Mouse (Mus musculus): Measurements from ENCODE around the gene Terb1.

Terb1 gene

DNA sequence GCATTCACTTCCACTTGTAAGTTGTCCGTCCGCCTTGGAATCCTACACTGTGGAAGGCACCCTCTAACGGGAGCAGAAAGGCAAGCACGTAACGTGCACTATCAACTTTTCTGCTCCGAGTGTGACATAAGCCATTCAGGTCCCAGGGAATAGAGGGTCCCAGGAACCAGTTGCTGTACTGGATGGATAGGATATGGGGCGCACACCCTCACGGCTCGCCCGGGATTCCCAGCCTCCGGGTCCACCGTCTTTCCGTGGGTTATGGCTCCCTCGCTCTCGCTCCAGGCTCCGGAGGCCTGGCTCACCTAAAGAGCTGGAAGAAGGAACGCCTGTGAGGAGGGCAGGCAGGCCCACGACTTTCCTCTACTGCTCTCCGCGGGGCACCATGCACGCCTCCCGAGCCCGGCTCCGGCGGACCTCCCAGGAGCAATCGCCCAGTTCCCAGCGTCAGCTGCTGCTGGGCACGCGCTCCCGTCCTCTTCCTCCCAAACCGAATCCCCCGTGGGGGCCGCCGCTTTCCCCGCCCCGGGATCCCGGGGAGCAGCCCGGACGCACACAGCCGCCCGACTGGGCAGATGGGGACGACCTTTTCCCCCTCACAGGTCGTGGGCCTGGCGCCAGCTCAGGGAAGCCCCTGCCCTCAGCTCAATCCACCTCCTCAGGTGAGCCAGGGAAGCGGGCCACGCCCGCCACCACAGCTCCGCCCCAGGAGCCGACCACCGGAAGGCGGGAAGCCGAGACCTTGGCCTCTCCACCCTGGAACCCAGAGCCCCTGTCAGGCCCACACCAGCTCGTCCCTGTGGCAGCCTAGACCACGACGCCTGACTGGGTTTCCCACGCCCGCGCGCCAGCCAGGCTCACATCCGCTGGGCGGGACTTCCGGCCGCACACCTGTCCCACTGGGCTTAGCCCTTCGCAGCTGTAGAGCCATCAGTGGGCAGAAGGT lies at the start of gene Terb1:
Terb1 (minus strand) TSS at position 850 of the 946 bp plus-strand sequence.
- ChIA-PET POLR2A (interaction anchor here in 2 of 4 experiments (0.6 to 1.4 kb wide), 5 partner anchors 9 to 1121 kb away, joined by 3 to 6 read pairs (median 4); partner anchors contain the start of gene Dync1li2 (in 1 of the 2)), CTCF (interaction anchor here in 3 of 4 experiments (0.5 to 0.9 kb wide), 5 partner anchors 55 to 1007 kb away, joined by 3 to 10 read pairs (median 4); partner anchors contain the start of gene Rrad (in 1 of the 3))

DNA sequence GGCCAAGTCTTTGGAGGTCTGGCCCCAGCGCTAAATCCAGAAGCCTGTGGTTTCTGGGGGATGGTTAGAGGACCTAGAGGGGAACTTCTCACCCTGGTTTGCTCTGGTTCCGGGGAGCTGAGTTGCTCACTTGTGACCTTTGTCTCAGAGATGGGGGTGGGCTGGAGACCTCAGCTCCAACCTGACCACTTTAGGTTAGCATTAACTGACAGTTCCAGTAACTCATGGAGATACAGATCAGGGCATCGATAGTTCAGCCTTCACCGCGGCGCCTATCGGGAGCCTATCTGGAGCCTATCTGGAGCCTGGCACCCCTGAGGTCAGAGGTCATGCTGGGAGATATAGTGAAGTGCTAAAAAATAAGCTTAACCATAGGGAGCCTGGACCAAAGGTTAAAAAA lies 47.5 kb upstream of the Terb1 start:
- POLR2A ChIA-PET: interaction anchor here in 2 of 4 experiments (0.6 to 0.8 kb wide), 3 partner anchors 50 to 196 kb away, joined by 3 read pairs; no protein-coding TSS in a partner anchor
- CTCF ChIA-PET: interaction anchor here in 3 of 4 experiments (0.7 to 1.3 kb wide), 5 partner anchors 10 to 530 kb away, joined by 3 to 6 read pairs (median 3); no protein-coding TSS in a partner anchor

DNA sequence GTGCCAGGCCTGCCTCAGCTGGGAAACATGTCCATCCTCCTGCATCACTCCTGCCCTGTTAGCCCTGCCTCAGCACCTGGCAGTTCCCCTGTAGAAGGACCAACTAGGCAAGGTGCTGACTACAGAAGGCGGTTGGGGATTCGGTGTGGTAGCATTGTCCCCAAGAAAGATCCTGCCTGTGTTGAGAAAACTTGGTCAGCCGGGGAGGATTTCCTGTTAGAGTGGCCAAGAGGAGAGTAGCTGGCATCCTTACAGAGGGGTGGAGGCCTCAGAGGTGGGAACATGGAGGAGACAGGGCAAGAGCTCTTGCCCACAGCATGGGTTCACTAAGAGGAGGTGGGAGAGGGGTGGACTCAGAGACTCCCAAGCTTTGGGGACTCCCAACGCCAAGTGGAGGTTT lies 45.5 kb upstream of the Terb1 start:
- CTCF ChIA-PET: no interaction called here
- POLR2A ChIA-PET: interaction anchor here in 1 of 4 experiments (0.6 kb wide), 1 partner anchor 34 kb away, joined by 3 read pairs; no protein-coding TSS in a partner anchor

DNA sequence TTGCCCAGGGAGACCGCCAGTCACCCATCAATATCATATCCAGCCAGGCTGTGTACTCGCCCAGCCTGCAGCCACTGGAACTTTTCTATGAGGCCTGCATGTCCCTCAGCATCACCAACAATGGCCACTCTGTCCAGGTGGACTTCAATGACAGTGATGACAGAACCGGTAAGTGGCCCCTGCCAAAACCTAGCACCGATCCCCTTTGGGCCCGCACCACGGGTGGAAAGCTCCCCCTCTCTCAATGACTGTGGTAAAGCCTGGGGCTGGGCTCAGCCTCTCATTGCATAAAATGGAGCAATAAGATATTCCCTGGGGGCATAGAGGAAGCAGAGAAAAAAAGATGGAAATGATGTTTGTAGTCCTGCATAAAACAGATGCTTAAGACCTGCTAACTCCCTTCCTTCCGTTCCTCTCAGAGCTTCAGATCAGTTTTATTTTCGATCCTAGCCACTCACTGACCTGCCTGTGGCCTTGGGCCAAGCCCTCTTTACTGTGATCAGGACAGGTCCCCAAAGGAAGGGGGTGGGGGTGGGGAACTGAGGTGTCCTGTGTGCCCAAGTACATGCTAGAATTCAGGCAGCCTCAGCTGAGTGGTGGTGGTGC lies 33.8 kb upstream of the Terb1 start:
- POLR2A ChIA-PET: interaction anchor here in 1 of 4 experiments (1.2 kb wide), 1 partner anchor 8 kb away, joined by 3 read pairs; no protein-coding TSS in a partner anchor
- CTCF ChIA-PET: interaction anchor here in 2 of 4 experiments (0.6 to 1.3 kb wide), 3 partner anchors 9 to 398 kb away, joined by 3 to 7 read pairs (median 4); partner anchors contain the start of genes Car7 (in 1 of the 2) and Nae1 (in 1 of the 2)

DNA sequence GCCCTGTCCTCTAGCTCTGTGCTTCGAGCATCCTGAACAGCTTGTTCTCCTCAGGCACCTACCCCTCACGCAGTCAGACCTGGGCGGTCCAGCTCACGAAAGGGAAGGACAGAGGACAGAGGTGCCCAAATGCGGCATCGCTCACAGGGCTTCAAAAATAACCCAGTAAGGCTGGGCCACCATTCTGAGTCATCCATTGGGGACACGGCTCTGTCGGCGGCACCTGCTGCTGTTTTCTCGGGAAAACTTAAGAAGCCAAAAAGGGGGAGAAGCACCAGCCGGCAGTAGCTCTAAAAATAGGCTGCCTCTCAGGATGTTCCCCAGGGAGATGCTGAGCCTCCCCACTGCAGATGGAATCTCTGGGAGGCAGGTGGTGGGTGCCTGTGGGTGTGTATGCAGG lies 32.5 kb upstream of the Terb1 start:
- ChIA-PET POLR2A (interaction anchor here in 1 of 4 experiments (1.0 kb wide), 1 partner anchor 11 kb away, joined by 3 read pairs; no protein-coding TSS in a partner anchor), CTCF (interaction anchor here in 3 of 4 experiments (0.6 to 1.5 kb wide), 4 partner anchors 27 to 99 kb away, joined by 3 to 8 read pairs (median 5); partner anchors contain the start of gene Dync1li2 (in 1 of the 3))

DNA sequence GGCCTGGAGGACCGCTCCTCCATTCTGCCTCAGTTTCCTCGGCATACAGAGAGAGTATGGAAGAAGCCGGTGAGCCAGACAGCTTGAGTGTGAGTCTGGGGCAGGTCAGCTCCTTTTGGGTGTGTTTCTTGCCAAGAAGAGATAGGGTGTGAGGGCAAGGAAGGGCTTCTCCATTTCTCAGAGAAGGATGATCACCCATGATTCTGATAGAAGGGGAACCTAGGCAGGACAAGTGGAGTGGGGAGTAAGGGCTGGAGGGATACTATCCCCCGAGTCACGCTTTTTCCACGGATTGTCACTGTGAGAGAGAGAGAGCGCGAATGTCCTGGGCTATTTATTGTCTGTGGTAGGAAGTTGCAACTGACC lies 31.8 kb upstream of the Terb1 start:
- ChIA-PET CTCF (interaction anchor here in 3 of 4 experiments (0.6 to 1.5 kb wide), 3 partner anchors 23 to 61 kb away, joined by 3 to 6 read pairs (median 6); no protein-coding TSS in a partner anchor), POLR2A (interaction anchor here in 1 of 4 experiments (0.6 to 0.9 kb wide), 2 partner anchors 90 to 148 kb away, joined by 3 to 4 read pairs; no protein-coding TSS in a partner anchor)

DNA sequence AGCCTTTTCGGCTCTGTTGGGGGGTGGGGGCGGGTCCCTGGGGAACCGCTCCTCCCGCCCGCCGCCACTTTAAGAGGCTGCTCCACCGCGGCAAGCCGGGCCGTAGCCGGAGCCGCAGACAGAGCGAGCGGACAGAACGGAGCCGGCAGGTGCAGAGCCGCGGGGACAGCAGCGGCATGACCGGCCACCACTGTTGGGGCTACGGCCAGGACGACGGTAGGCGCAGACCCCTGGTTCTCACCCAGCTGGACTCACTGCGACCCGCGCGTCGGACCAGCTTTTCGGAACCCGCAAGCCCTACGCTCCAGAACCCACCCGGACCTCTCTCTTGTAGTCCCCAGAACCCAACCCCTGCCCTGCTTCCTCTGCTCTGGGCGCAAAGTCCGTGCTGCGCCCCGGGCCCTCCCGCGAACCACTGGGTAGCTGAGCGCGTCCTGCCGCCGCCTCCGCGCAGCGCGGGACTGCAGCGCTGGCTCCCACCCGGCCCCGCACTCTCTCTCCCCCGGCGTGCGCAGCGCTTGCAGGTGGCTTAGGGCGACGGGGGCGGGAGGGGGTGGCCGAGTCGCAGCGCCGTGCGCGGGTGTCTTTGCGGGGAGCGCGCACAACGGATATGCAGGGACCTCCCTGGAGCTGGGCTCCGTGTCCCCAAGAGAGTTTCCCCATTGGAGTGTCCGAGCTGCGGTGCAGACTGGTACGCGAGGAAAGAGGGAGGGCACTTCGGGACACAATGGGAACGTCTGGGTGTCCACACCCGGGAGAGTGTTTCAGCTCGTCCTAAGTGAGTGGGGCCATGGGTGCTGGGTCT lies 31.2 kb upstream of the Terb1 start:
- POLR2A ChIA-PET: interaction anchor here in 1 of 4 experiments (0.6 to 0.9 kb wide), 3 partner anchors 91 to 1096 kb away, joined by 3 to 4 read pairs (median 3); partner anchors contain the start of gene Ctcf
- CTCF ChIA-PET: interaction anchor here in 3 of 4 experiments (0.6 to 1.5 kb wide), 3 partner anchors 24 to 62 kb away, joined by 3 to 6 read pairs (median 6); no protein-coding TSS in a partner anchor

DNA sequence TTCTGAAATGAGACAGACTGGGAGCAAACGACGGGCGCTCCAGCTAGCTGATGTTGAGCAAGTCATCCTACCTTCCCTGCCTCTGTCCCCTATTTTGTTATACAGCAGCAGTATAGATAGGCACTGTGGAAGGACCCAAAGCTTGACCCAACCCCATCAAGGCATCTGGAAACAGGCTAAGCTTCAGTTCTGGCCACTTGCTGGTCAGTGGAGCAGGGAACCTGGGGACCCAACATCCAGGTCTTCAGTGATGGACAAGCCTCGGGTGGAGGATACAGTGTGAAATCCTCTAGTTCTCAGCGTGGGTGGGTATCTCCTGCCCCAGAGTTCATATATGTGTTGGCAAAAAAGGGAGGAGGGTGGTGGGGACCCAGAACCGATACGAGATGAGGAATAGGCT lies 30.5 kb upstream of the Terb1 start:
- ChIA-PET POLR2A (interaction anchor here in 1 of 4 experiments (0.6 kb wide), 1 partner anchor 1096 kb away, joined by 3 read pairs; the partner anchor contains the start of gene Ctcf), CTCF (interaction anchor here in 1 of 4 experiments (1.1 kb wide), 1 partner anchor 31 kb away, joined by 3 read pairs; no protein-coding TSS in a partner anchor)

DNA sequence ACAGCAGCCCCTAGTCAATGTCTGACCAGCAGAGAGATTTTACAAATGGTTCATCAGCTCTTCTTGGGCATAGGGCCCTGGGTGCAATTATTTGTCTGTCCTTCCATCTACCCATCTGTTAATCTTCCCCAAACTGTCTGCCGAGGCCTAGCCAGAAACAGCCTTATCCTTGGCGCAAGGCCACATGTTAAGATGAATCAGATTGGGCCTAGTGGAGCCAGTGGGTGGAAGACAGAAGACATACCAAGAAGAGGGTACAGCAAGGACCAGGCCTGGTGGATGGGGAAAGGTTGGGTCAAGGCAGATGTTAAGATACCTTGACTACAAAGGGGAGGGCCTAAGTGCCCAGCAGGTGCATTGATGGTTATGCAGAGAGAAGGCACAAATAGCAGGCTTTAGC lies 29.9 kb upstream of the Terb1 start:
- POLR2A ChIA-PET: interaction anchor here in 1 of 4 experiments (1.2 kb wide), 1 partner anchor 9 kb away, joined by 3 read pairs; no protein-coding TSS in a partner anchor
- CTCF ChIA-PET: no interaction called here

DNA sequence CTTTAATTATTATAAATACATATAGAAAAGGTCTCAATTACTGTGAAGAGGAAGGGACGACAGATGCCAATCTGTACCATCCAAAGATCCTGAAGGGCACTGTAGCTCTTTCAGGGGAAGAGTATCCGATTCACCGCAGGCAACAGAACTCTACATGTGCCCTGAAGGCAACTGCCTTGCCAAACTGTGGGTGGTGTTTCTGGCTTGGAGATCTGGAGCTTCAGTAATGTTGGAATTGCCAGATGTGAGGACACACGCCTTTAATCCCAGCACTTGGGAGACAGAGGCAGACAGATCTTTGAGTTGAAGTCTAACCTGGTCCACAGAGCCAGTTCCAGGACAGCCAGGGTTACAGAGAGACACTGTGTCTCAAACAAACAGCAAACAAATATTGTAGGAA lies 29.2 kb upstream of the Terb1 start:
- ChIA-PET POLR2A (interaction anchor here in 1 of 4 experiments (1.2 kb wide), 1 partner anchor 10 kb away, joined by 3 read pairs; no protein-coding TSS in a partner anchor), CTCF (interaction anchor here in 1 of 4 experiments (1.2 kb wide), 1 partner anchor 32 kb away, joined by 4 read pairs; no protein-coding TSS in a partner anchor)

DNA sequence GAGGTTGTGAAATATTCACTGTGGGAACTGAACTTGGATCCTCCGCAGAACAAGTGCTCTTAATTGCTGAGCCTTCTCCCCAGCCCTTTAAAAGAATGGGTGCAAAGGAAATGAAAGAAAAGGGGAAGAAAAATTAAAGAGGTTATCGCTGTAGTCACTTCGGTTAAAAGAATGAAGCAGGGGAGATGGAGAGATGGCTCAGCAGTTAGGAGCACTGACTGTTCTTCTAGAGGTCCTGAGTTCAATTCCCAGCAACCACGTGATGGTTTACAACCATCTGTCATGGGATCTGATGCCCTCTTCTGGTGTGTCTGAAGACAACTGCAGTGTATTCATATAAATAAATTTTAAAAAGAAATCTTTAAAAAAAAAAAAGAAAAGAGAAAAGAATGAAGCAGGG lies 26.3 kb upstream of the Terb1 start:
- ChIA-PET POLR2A (interaction anchor here in 1 of 4 experiments (0.6 kb wide), 1 partner anchor 367 kb away, joined by 3 read pairs; no protein-coding TSS in a partner anchor), CTCF (no interaction called here)

DNA sequence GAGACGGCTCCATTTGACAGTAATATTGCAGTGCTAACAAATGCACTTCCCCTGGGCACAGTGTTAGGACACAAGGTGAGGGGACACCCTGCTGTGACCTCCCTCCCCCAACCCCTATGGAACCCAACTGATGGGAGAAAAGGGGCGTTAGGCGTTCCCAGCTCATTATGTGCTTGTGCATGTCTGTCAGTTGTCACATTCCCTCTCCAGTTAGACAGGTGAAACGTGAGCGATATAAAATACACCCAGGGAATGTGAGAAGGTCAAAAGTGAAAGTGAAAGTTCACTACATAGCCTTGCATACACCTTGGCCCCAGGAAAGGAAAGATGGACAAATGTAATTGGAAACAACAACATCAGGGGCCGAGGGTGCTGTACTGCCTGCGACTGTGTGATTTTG lies 25.7 kb upstream of the Terb1 start:
- POLR2A ChIA-PET: interaction anchor here (0.5 to 0.8 kb wide), 5 partner anchors 8 to 754 kb away, joined by 3 to 4 read pairs (median 3); partner anchors contain the start of gene Terb1 (in 1 of the 4)

DNA sequence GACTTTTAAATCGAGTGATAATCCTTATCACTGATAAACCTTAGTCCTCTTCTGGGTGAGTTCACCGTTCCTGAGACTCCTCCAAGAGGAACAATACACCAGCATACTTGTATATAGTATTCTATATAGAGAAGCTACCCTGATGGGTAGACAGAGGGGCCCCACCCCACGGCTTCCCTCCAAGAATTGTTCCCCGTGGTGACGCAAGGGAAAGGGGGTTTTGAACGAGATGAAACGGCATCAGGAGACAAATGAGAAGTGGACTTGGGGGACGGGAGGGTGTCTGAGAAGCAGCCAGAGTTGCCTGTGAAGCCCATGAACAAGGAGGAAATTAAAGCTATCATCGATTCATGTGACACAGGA lies 25.1 kb upstream of the Terb1 start:
- ChIA-PET CTCF (interaction anchor here (0.6 to 2.8 kb wide), 10 partner anchors 9 to 1290 kb away, joined by 3 to 9 read pairs (median 4); no protein-coding TSS in a partner anchor), POLR2A (interaction anchor here (0.6 to 1.1 kb wide), 5 partner anchors 9 to 367 kb away, joined by 3 to 4 read pairs (median 3); partner anchors contain the start of gene Terb1 (in 1 of the 4))

More for the DNA sequence above, 25.7 kb upstream of the Terb1 start:
- CTCF ChIA-PET: interaction anchor here (0.6 to 2.8 kb wide), 9 partner anchors 15 to 1290 kb away, joined by 3 to 9 read pairs (median 4); no protein-coding TSS in a partner anchor

DNA sequence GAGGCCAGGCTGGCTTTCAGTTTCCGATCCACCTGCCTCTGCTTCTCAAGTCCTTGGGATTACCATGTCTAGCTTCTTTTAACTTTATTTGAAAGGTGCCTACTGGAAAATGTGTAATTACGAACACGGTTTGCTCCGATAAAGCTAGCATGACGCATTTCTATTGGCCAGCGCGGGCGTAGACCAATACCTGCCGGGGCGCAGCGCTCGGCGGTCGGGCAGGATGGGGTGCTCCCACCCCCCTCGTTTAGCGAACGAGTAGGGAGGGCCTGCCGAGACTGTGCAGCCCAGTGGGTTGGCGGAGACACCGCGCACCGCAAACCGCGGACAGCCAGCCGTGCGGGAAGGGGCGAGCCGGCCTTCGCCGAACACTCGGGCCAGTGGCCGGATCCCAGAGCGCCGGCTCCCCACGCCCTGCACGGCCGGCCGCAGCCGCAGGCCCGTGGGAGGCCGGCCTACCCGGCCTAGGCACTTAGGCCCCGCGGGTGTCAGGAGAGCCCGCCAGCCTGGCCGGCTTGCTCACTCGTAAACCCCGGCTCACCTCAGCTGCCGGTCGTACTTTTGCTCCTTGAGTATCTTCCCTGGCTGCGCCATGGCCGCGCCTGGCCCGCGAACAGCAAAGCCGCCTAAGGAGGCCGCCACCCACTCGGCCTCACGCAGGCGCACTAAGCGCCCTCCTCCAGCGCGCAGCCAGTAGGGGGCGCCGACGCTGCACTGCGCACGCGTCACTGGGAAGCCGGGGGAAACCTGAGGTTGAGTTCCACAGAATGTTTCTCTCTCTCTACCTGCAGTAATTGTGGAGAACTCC lies 24.5 kb upstream of the Terb1 start, which contains the start of the genes Nae1 and Car7:
Nae1 (minus strand) TSS at position 667 of the 808 bp plus-strand sequence.
Car7 (plus strand) TSS at position 719 of the 808 bp plus-strand sequence.
- ChIA-PET CTCF (interaction anchor here in 2 of 4 experiments (0.7 to 2.8 kb wide), 8 partner anchors 9 to 720 kb away, joined by 3 to 9 read pairs (median 4); no protein-coding TSS in a partner anchor), POLR2A (interaction anchor here (0.5 to 1.1 kb wide), 7 partner anchors 28 to 190 kb away, joined by 3 to 4 read pairs (median 3); partner anchors contain the start of gene Dync1li2 (in 1 of the 4))

DNA sequence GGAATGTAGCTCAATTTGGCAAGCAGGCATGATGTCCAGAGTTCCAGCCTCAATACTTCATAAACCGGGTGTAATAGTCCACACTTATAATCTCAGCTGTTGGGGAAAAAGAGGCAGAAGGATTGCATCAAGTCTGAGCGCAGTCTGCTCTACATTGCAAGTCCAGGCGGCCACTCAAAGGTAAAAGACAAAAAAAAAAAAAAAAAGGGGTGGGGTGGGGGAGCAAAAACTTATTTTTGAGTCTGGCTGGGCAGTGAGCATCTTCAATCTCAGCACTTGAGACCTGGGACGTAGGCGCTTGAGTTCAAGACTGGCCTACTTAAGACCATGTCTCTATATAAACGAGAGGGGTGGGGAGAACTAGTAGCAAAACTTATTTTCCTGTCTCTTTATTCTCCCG lies 23.8 kb upstream of the Terb1 start:
- POLR2A ChIA-PET: interaction anchor here (0.5 to 1.1 kb wide), 5 partner anchors 37 to 190 kb away, joined by 3 to 4 read pairs (median 3); partner anchors contain the start of gene Dync1li2 (in 1 of the 4)
- CTCF ChIA-PET: interaction anchor here in 3 of 4 experiments (0.5 to 2.8 kb wide), 5 partner anchors 14 to 734 kb away, joined by 3 to 9 read pairs (median 3); no protein-coding TSS in a partner anchor

DNA sequence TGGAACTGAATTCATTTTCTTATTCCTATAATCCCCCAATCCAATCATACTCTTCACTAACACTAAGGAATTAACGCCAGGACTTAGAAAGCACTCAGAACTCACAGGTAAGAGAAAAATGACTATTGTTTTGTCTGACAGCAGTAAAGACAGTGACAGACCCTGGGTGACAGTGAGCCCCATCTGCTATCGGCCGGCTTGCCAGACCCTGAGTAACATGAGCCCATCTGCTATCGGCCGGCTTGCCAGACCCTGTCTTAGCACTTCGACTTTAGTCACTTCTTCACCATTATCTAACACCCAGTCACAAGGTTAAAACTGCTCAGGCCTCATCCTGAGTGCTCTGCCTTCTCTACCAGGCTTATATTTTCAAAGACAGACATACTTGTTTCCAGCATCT lies 20.0 kb upstream of the Terb1 start:
- CTCF ChIA-PET: no interaction called here
- POLR2A ChIA-PET: no interaction called here
